Mouse (Mus musculus) kidney, adult 8-10 months (tissue): ENCODE data around the gene Slc24a2.

ENCODE experiments used
- DNase-seq, 2 experiments: peaks; one replicate each; pipeline ENCODE4 v3.0.0; 2022

Gene Slc24a2

GRCm38 (mm10) chr4:87041412-87041997 is 188.8 kb downstream of the Slc24a2 start:
- no peak for DNase-seq

GRCm38 (mm10) chr4:87037592-87037991 is 192.7 kb downstream of the Slc24a2 start:
- DNase-seq, result no peak

GRCm38 (mm10) chr4:87036507-87036906 is 193.8 kb downstream of the Slc24a2 start:
- DNase-seq, result no peak

GRCm38 (mm10) chr4:87035701-87036100 is 194.6 kb downstream of the Slc24a2 start:
- no peak for DNase-seq

GRCm38 (mm10) chr4:87032632-87033031 is 197.6 kb downstream of the Slc24a2 start:
- no peak for DNase-seq

GRCm38 (mm10) chr4:87031076-87031475 is 199.2 kb downstream of the Slc24a2 start:
- DNase-seq, result no peak

GRCm38 (mm10) chr4:87026311-87027151 is 203.7 kb downstream of the Slc24a2 start:
- DNase-seq, result no peak

- DNase-seq, result no peak
Observed at GRCm38 (mm10) chr4:87024556-87024955, 205.7 kb downstream of the Slc24a2 start.

GRCm38 (mm10) chr4:87021542-87021941 is 208.7 kb downstream of the Slc24a2 start:
- DNase-seq, result no peak

- DNase-seq, result peak; percentile 27 to 67
Observed at GRCm38 (mm10) chr4:87019486-87020105, 210.7 kb downstream of the Slc24a2 start.

GRCm38 (mm10) chr4:87018073-87018997 is 211.9 kb downstream of the Slc24a2 start:
- no peak for DNase-seq

GRCm38 (mm10) chr4:87017464-87017863 is 212.8 kb downstream of the Slc24a2 start:
- DNase-seq, result no peak

GRCm38 (mm10) chr4:87015746-87016145 is 214.5 kb downstream of the Slc24a2 start:
- no peak for DNase-seq

GRCm38 (mm10) chr4:87013721-87014620 is 216.3 kb downstream of the Slc24a2 start:
- no peak for DNase-seq

GRCm38 (mm10) chr4:86992470-86992869 is 237.8 kb downstream of the Slc24a2 start:
- DNase-seq, result peak in 1 of 2 experiments; percentile 15

GRCm38 (mm10) chr4:86989301-86989700 is 241.0 kb downstream of the Slc24a2 start:
- DNase-seq, result no peak

GRCm38 (mm10) chr4:86987846-86988245 is 242.4 kb downstream of the Slc24a2 start:
- peak; percentile 20 to 35 for DNase-seq

- DNase-seq, result no peak
Observed at GRCm38 (mm10) chr4:86977272-86977671, 253.0 kb downstream of the Slc24a2 start.

GRCm38 (mm10) chr4:86957576-86958411 is 272.5 kb downstream of the Slc24a2 start:
- DNase-seq, result peak; percentile 4 to 48

- no peak for DNase-seq
Observed at GRCm38 (mm10) chr4:86955448-86955847, 274.8 kb downstream of the Slc24a2 start.

GRCm38 (mm10) chr4:86953519-86953918 is 276.8 kb downstream of the Slc24a2 start:
- no peak for DNase-seq
